Mouse (Mus musculus) embryonic fibroblast, embryonic 13.5 days (primary cell): ENCODE data around the gene Mcpt8.

Experiments
- CTCF ChIP-seq: IDR thresholded peaks from 2 replicates; pipeline ENCODE4 v1.5.1; 2011; ENCODE audit warnings: mild to moderate bottlenecking, control low read depth, low read length, moderate library complexity, borderline replicate concordance; ENCODE audit not compliant: insufficient read depth
- POLR2A ChIP-seq: IDR thresholded peaks from 2 replicates; pipeline ENCODE4 v1.6.1; 2011; ENCODE audit warnings: low read depth, mild to moderate bottlenecking, control low read depth, low read length, moderate library complexity

DNA sequence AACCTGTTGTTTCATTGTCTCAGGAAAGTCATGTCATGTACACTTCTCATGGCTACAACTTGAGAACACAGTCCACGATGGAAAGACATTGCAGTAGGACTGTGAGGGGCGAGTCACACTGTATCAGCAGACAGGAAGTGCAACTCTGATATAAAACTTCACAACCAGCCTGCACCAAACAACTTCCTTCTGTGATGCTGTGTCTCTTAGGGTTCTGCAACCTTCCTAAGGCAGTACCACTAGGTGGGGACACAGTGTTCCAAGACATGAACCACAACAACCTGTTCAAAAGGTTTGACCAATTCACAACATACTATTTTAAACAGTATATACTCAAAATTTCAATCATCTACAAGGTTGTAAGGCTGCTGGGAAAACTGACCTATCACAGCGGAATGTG lies 29.7 kb downstream of the Mcpt8 start:
- TF ChIP-seq POLR2A (no peak), CTCF (no peak)
